Mouse (Mus musculus): Measurements from ENCODE around the gene Zfp366.

- TF ChIP-seq USF1 (IDR thresholded peaks at IDR 0.05; ENCODE audit: low read depth, low read length) = no peak
- TF ChIP-seq MEF2A (IDR thresholded peaks at IDR 0.05; ENCODE audit: borderline replicate concordance, low read depth, low read length) = no peak
- TF ChIP-seq CTCF (conservative IDR thresholded peaks at IDR 0.05 in 1 of 2, IDR thresholded peaks at IDR 0.05 in 1 of 2; ENCODE audit: low read depth in 2 of 2, low read length in 2 of 2) = no peak
- TF ChIP-seq MAZ (IDR thresholded peaks at IDR 0.05; ENCODE audit: low read depth, low read length) = no peak
- TF ChIP-seq ETS1 (conservative IDR thresholded peaks at IDR 0.05; ENCODE audit: low read depth, low read length) = no peak
- TF ChIP-seq MAX (IDR thresholded peaks at IDR 0.05; ENCODE audit: low read length) = no peak
- TF ChIP-seq ZC3H11A (IDR thresholded peaks at IDR 0.05; ENCODE audit: low read depth, low read length) = no peak
- TF ChIP-seq USF2 (conservative IDR thresholded peaks at IDR 0.05; ENCODE audit: low read depth, low read length) = no peak
- TF ChIP-seq TBP (conservative IDR thresholded peaks at IDR 0.05; ENCODE audit: low read depth, low read length) = no peak
- no peak for TF ChIP-seq POLR2A (IDR thresholded peaks at IDR 0.05; ENCODE audit: low read depth, low read length)
Observed at GRCm38 (mm10) chr13:99239161-99239530, 54.5 kb downstream of the Zfp366 start.
